Comparison of ENCODE assay signal across 10 mouse cellular contexts in the genomic region with DNA sequence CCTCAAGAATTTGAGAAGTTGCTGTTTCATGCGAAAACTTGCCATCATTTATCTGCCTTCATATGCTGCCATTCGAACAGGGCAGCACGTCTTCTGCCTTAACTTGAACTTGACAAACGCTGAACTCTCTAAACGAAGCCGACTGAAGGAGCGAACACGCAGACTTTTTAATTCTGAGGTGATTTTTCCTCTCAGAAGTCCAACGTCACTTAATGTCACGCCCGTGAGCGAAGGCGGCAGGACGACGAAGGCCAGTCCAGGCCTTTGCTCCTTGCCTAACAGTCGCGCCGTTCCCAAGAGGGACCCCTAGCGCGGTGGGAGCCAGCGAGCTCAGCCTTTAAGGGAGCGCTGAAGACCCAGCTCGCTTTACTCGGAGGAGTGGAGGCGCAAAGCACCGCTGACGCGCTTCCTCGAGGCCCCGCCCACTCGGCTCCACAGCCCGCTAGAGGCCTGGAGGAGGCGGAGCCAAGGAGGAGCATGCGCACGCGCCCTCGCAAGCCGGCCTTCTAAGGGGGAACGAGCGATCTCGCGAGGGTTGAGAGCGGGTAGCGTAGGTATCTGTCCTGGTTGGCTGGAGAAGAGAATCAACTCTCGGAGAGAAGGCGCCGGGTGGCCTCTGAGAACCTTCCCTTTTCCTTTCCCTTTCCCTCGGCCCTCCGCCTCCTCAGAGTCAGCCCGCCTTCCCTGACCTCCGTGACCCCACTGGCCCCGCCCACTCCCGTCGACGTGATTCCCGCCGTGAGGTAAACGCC. TPM values are rescaled to one million over a fixed set of nuclear protein-coding genes. Genes with fewer than 3 reads are reported as not detected.
DNase-seq lines count a peak whose midpoint lies in the region; ATAC-seq and TF ChIP-seq lines count a peak whose summit lies in the region.
"Not testable (repeated sequence)": the region's sequence is repeated elsewhere in the genome, so short reads cannot be mapped to it uniquely, and the experiment has no call there.
"Had no signal": no experiment of that assay in that cellular context is flagged by ENCODE, and none has a peak within 500 bp of the region (broad histone marks: within the 10 kb centered on the region; RNA-seq: fewer than 3 reads in every experiment).

No protein-coding gene starts in this region.

- not testable (repeated sequence) for H3K4me1 ChIP-seq in forebrain, embryonic 13.5 days; heart, embryonic 16.5 days (ENCODE audit: control insufficient read depth, insufficient read depth, low read length); intestine, postnatal 0 days (replicated peaks; ENCODE audit: control insufficient read depth, insufficient read depth, low read length); liver, embryonic 11.5 days (replicated peaks; ENCODE audit: control insufficient read depth, insufficient read depth, low read length); midbrain, embryonic 12.5 days

- 0 out of 2 replicates have a peak, but pooled peaks have one; percentile 39 for ATAC-seq in common myeloid progenitor, adult 5-6 weeks (replicated peaks; ENCODE audit: low read depth, poor library complexity, severe bottlenecking)
- ATAC-seq in forebrain, embryonic 13.5 days, result peak; percentile 50; the same call in 1 of the 2 replicates
- ATAC-seq in heart, embryonic 16.5 days (replicated peaks; ENCODE audit: extremely low read depth, insufficient read depth, low FRiP score); intestine, postnatal 0 days: not testable (repeated sequence)
- ATAC-seq in liver, embryonic 11.5 days (replicated peaks; ENCODE audit: low FRiP score), result peak; percentile 89
- ATAC-seq in midbrain, embryonic 12.5 days (ENCODE audit: low FRiP score, low read depth), result peak; percentile 86

- not testable (repeated sequence) for TF ChIP-seq CTCF in intestine, postnatal 0 days (IDR thresholded peaks at IDR 0.05; ENCODE audit: low read depth)

- 41% methylated on average over 58 of the region's 58 CpGs for WGBS in forebrain, embryonic 13.5 days
- WGBS in heart, embryonic 16.5 days, result 30% methylated on average over 55 of the region's 58 CpGs
- 43% methylated on average over 49 of the region's 58 CpGs for WGBS in intestine, postnatal 0 days
- 32% methylated on average over 48 of the region's 58 CpGs for WGBS in liver, embryonic 11.5 days
- WGBS in midbrain, embryonic 12.5 days, result 37% methylated on average over 58 of the region's 58 CpGs

- not testable (repeated sequence) for H3K36me3 ChIP-seq in forebrain, embryonic 13.5 days (ENCODE audit: poor library complexity, severe bottlenecking); heart, embryonic 16.5 days (ENCODE audit: control insufficient read depth, insufficient read depth); intestine, postnatal 0 days (ENCODE audit: control insufficient read depth, insufficient read depth); liver, embryonic 11.5 days (ENCODE audit: control insufficient read depth, insufficient read depth, low read length); midbrain, embryonic 12.5 days; splenic B cell, adult 2 months (ENCODE audit: control insufficient read depth, insufficient read depth, low read length, poor library complexity, severe bottlenecking)

- not testable (repeated sequence) for H3K27ac ChIP-seq in forebrain, embryonic 13.5 days; heart, embryonic 16.5 days (ENCODE audit: low read length); intestine, postnatal 0 days (ENCODE audit: low read depth, low read length); liver, embryonic 11.5 days (ENCODE audit: low read depth, low read length); midbrain, embryonic 12.5 days (replicated peaks)

- DNase-seq in liver, embryonic 11.5 days (ENCODE audit: low spot score), result peak; percentile 46
- peak; percentile 4 for DNase-seq in splenic B cell, adult 2 months (ENCODE audit: low read depth, low spot score)

- peaks cover 37% of the 10 kb centered on the region for H3K9me3 ChIP-seq in forebrain, embryonic 13.5 days (replicated peaks)
- peaks cover 20% of the 10 kb centered on the region for H3K9me3 ChIP-seq in heart, embryonic 16.5 days (replicated peaks; ENCODE audit: control insufficient read depth, low read length)
- H3K9me3 ChIP-seq in intestine, postnatal 0 days (ENCODE audit: control insufficient read depth), result peaks cover 11% of the 10 kb centered on the region; the same call in 1 of the 2 replicates
- not testable (repeated sequence) for H3K9me3 ChIP-seq in liver, embryonic 11.5 days (ENCODE audit: control insufficient read depth, low read length)
- peaks cover 40% of the 10 kb centered on the region for H3K9me3 ChIP-seq in midbrain, embryonic 12.5 days

- H3K4me3 ChIP-seq in forebrain, embryonic 13.5 days, result peak overlapping the region; percentile 15; the same call in 1 of the 2 replicates
- H3K4me3 ChIP-seq in heart, embryonic 16.5 days (ENCODE audit: low read length), result peak overlapping the region; percentile 33
- peak overlapping the region; percentile 17; the same call in 1 of the 2 replicates for H3K4me3 ChIP-seq in intestine, postnatal 0 days (ENCODE audit: low read depth, low read length)
- H3K4me3 ChIP-seq in liver, embryonic 11.5 days (ENCODE audit: low read depth, low read length), result peak overlapping the region; percentile 31
- peak overlapping the region; percentile 18; the same call in 1 of the 2 replicates for H3K4me3 ChIP-seq in midbrain, embryonic 12.5 days

- peak overlapping the region; percentile 33; the same call in 1 of the 2 replicates for H3K4me2 ChIP-seq in forebrain, embryonic 13.5 days
- peak overlapping the region; percentile 51 for H3K4me2 ChIP-seq in heart, embryonic 16.5 days (ENCODE audit: low read depth, low read length)
- peak overlapping the region; percentile 50 for H3K4me2 ChIP-seq in intestine, postnatal 0 days (replicated peaks; ENCODE audit: low read depth)
- H3K4me2 ChIP-seq in liver, embryonic 11.5 days, result peak overlapping the region; percentile 46
- H3K4me2 ChIP-seq in midbrain, embryonic 12.5 days (replicated peaks), result peak overlapping the region; percentile 32

- not testable (repeated sequence) for H3K27me3 ChIP-seq in forebrain, embryonic 13.5 days; heart, embryonic 16.5 days (ENCODE audit: control insufficient read depth, insufficient read depth, low read length); intestine, postnatal 0 days (replicated peaks; ENCODE audit: control insufficient read depth, insufficient read depth, low read length); liver, embryonic 11.5 days (replicated peaks; ENCODE audit: control insufficient read depth, insufficient read depth, low read length); midbrain, embryonic 12.5 days; splenic B cell, adult 2 months (ENCODE audit: control insufficient read depth, insufficient read depth, low read length, poor library complexity, severe bottlenecking)

- not testable (repeated sequence) for H3K9ac ChIP-seq in forebrain, embryonic 13.5 days; heart, embryonic 16.5 days (ENCODE audit: low read length); intestine, postnatal 0 days (ENCODE audit: low read depth, low read length); liver, embryonic 11.5 days (ENCODE audit: low read depth, low read length); midbrain, embryonic 12.5 days (replicated peaks)

RNA-seq across cellular contexts. Expression of a gene that starts 30.3 kb away (rescaled TPM):
- not detected in 2 replicates for total RNA-seq in common myeloid progenitor, adult 5-6 weeks (2017)
- polyA plus RNA-seq in forebrain, embryonic 13.5 days (2015; fragmentation: Nextera tagmentation; extraction: Ambion mirVana), result not detected in 2 replicates
- 0.17 TPM in 1 of 2 replicates, not detected in the other for polyA plus RNA-seq in heart, embryonic 16.5 days (2015; fragmentation: Nextera tagmentation; extraction: Ambion mirVana)
- polyA plus RNA-seq in intestine, postnatal 0 days (2015; fragmentation: Nextera tagmentation; extraction: Ambion mirVana), result 0.17 and 0.18 TPM in 2 replicates
- polyA plus RNA-seq in liver, embryonic 11.5 days (2014; fragmentation: Nextera tagmentation; extraction: Ambion mirVana), result 0.34 and 0.39 TPM in 2 replicates
- not detected in 2 replicates for polyA plus RNA-seq in midbrain, embryonic 12.5 days (2016; fragmentation: Nextera tagmentation; extraction: Ambion mirVana)
- total RNA-seq: heart, adult 2 months had no signal
- polyA plus RNA-seq: forebrain, embryonic 16.5 days; heart, adult 2 months; small intestine, adult 2 months had no signal
